Mouse (Mus musculus): Measurements from ENCODE around the gene Meioc. TPM values are rescaled to one million over a fixed set of nuclear protein-coding genes. Genes with fewer than 3 reads are reported as not detected.

The Meioc gene
- total RNA-seq, 2 experiments from 2014 or later, result not detected

DNA sequence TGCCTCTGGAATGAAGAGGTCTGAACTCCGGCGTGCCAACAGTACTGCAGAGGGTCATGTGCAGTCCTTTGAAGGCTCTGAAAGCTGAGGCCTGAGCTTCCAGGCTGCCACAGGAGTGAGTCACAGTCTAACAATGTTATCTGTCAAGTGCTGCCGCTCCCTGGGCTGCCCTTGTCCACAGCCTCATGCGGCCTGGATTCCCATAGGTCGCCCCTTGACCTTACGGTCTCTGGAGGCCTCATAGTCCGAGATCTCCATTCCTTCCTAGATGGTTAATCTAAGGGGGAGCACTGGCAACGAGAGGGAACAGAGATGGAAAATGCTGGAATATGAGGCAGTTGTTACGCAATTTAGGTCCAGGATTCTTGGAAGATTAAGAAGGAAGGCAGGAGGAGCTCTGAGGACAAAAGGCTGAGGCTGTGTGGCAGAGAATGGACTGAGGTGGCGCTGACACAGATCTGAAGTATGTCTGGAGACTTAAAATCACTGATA lies 19.6 kb upstream of the Meioc start:
- no peak for DNase-seq (ENCODE audit: extremely low spot score in 1 of 2, low spot score in 2 of 2)
- intact Hi-C loops (cut with DNase I), result no loop called here
- H3K27ac ChIP-seq, result no peak overlapping the region

DNA sequence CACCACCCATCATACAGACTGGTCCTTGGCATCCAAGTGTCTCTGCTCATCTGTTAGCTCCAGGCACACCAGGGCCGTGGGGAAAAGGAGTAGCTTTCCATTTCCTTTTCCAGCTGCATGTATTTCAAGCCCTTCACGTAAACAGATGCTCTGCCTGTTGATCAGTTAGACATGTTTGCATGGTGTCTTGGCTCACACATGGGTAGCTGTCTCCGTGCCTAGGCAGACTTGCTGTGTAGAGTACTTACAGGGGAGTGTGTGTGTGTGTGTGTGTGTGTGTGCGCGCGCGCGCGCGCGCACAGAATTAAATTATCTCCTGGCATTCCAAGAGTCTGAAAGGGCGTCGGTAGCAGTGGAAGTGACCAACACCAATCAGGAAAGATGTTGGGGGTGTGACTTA lies 17.3 kb upstream of the Meioc start:
- intact Hi-C loops (cut with DNase I), result no loop called here
- TF ChIP-seq CTCF (IDR thresholded peaks at IDR 0.05), result no peak
- Histone ChIP-seq H3K27ac (no peak overlapping the region), H3K4me3 (no peak overlapping the region)
- no peak for DNase-seq (ENCODE audit: extremely low spot score in 1 of 2, low spot score in 2 of 2)

More for the DNA sequence above, 19.6 kb upstream of the Meioc start:
- no peak for TF ChIP-seq CTCF (IDR thresholded peaks at IDR 0.05)
- no peak overlapping the region for H3K4me3 ChIP-seq

DNA sequence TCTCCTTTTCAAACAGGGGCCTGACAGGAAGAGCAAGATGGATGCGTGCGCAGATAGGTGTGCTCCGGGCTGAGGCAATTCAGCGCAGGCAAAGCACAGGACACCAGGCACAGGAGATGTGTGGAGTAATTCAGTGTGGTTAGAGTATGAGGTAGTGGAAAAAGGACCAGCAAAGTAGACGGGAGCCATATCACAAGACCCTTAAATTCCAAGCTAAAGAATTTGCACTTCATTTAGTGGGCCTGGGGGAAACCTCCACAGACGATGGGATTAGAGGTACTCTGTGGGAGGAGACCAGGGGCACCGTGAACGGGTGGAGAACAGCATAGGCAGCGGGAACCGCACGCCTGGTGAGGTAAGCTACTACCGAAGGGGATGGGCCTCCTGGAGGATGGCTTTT lies 15.6 kb upstream of the Meioc start:
- no peak overlapping the region for H3K27ac ChIP-seq
- intact Hi-C loops (cut with DNase I), result no loop called here
- H3K4me3 ChIP-seq, result no peak overlapping the region
- DNase-seq (ENCODE audit: extremely low spot score in 1 of 2, low spot score in 2 of 2), result no peak
- no peak for TF ChIP-seq CTCF (IDR thresholded peaks at IDR 0.05)

DNA sequence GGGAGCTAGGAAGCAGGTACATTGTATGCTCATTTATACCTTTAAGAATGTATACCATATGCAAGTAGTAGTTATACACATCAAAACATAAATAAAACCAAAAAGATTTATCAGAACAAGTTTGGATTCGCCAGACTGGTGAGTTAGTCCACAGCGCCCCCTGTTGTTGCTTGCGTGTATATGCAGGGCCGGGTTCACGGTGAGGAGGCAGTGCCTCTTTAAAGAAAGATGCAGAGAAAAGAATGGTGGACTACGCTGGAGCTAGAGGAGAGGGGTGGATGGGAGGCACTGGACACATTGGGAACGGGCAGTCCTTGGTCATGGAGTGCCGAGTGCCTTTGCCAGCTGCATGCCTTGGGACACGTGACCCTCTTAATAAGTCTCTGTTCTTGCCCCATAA lies 12.1 kb upstream of the Meioc start:
- Histone ChIP-seq H3K27ac (no peak overlapping the region), H3K4me3 (no peak overlapping the region)
- TF ChIP-seq CTCF (IDR thresholded peaks at IDR 0.05), result peak; percentile 95
- intact Hi-C loops (cut with DNase I), result loop anchor here (1.0 to 2.0 kb wide), 2 partner anchors 78 to 165 kb away; no protein-coding TSS in a partner anchor
- DNase-seq (ENCODE audit: extremely low spot score in 1 of 2, low spot score in 2 of 2), result peak; percentile 56 to 73

GRCm38 (mm10) chr11:102652844-102653243 lies 10.7 kb upstream of the Meioc start:
- TF ChIP-seq CTCF (IDR thresholded peaks at IDR 0.05), result peak; percentile 27
- no peak overlapping the region for H3K27ac ChIP-seq
- DNase-seq (ENCODE audit: extremely low spot score in 1 of 2, low spot score in 2 of 2), result no peak
- no peak overlapping the region for H3K4me3 ChIP-seq
- intact Hi-C loops (cut with DNase I), result no loop called here

DNA sequence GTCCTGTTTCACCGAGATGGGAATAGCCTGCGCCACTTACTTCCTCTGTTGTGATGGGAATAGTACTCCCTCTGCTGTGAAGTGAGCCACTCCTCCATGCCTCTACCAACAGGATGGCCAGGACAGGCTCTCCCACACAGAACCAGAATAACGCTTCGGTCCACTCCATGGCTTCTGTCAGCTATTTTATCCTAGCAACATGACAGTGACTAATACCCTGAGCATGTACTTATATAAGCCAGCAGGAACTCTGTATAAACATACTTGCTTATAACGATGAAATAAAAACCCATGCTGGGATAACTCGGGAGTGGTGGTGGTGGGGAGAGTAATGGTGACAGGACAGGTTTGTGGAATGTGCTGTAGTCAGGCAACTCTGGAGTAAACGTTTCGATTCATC lies 7.6 kb upstream of the Meioc start:
- Histone ChIP-seq H3K27ac (peak overlapping the region; percentile 15; the same call in 1 of the 2 replicates), H3K4me3 (no peak overlapping the region)
- no peak for TF ChIP-seq CTCF (IDR thresholded peaks at IDR 0.05)
- DNase-seq (ENCODE audit: extremely low spot score in 1 of 2, low spot score in 2 of 2), result no peak
- intact Hi-C loops (cut with DNase I), result loop anchor here (1.0 kb wide), 1 partner anchor 83 kb away; no protein-coding TSS in a partner anchor

DNA sequence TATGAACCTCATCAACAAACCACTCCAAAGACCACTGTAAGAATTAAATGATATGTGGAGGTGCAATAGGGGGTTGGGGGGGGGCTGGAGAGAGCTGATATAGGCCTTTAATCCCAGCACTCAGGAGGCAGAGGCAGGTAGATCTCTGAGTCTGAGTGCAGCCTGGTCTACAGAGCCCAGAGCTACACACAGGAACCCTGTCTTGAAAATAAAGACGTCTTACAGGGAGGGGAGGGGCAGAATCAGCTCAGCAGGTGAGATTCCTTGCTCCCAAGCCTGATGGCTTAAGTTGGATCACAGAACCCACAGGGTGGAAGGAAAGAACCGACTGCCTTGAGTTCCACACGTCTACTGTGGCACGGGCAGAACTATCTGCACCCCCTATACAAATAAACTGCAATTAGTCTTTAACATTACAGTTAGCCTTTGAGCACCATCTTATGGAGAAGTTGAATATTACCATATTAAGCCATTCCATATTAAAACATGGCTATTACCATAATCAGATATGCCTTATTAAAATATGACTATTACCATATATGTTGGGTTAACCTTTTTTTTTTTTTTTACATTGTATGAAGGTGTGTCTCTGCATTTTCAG lies 7.1 kb upstream of the Meioc start:
- intact Hi-C loops (cut with DNase I), result loop anchor here (1.0 kb wide), 1 partner anchor 83 kb away; no protein-coding TSS in a partner anchor

GRCm38 (mm10) chr11:102656931-102657330 lies 6.6 kb upstream of the Meioc start:
- Histone ChIP-seq H3K27ac (no peak overlapping the region), H3K4me3 (no peak overlapping the region)
- TF ChIP-seq CTCF (IDR thresholded peaks at IDR 0.05), result no peak
- no peak for DNase-seq (ENCODE audit: extremely low spot score in 1 of 2, low spot score in 2 of 2)
- intact Hi-C loops (cut with DNase I), result loop anchor here (1.0 kb wide), 1 partner anchor 84 kb away; no protein-coding TSS in a partner anchor

More for the DNA sequence above, 7.1 kb upstream of the Meioc start:
- no peak for DNase-seq (ENCODE audit: extremely low spot score in 1 of 2, low spot score in 2 of 2)
- peak overlapping the region; percentile 15; the same call in 1 of the 2 replicates for H3K27ac ChIP-seq
- peak; percentile 50 for TF ChIP-seq CTCF (IDR thresholded peaks at IDR 0.05)
- no peak overlapping the region for H3K4me3 ChIP-seq

GRCm38 (mm10) chr11:102665151-102665550 lies 1.6 kb downstream of the Meioc start:
- no peak overlapping the region for H3K27ac ChIP-seq
- H3K4me3 ChIP-seq, result no peak overlapping the region
- intact Hi-C loops (cut with DNase I), result no loop called here
- no peak for TF ChIP-seq CTCF (IDR thresholded peaks at IDR 0.05)
- no peak for DNase-seq (ENCODE audit: extremely low spot score in 1 of 2, low spot score in 2 of 2)

GRCm38 (mm10) chr11:102665637-102666435 lies 2.3 kb downstream of the Meioc start:
- H3K4me3 ChIP-seq, result no peak overlapping the region
- intact Hi-C loops (cut with DNase I), result no loop called here
- no peak for TF ChIP-seq CTCF (IDR thresholded peaks at IDR 0.05)
- H3K27ac ChIP-seq, result no peak overlapping the region
- DNase-seq (ENCODE audit: extremely low spot score in 1 of 2, low spot score in 2 of 2), result no peak

GRCm38 (mm10) chr11:102690162-102690561 lies 26.6 kb downstream of the Meioc start:
- peak; percentile 62 to 71 for DNase-seq (ENCODE audit: extremely low spot score in 1 of 2, low spot score in 2 of 2)
- H3K27ac ChIP-seq, result no peak overlapping the region
- intact Hi-C loops (cut with DNase I), result no loop called here
- TF ChIP-seq CTCF (IDR thresholded peaks at IDR 0.05), result peak; percentile 91
- no peak overlapping the region for H3K4me3 ChIP-seq

- intact Hi-C loops (cut with DNase I), result no loop called here
- TF ChIP-seq CTCF (IDR thresholded peaks at IDR 0.05), result no peak
- Histone ChIP-seq H3K4me3 (no peak overlapping the region), H3K27ac (no peak overlapping the region)
- no peak for DNase-seq (ENCODE audit: extremely low spot score in 1 of 2, low spot score in 2 of 2)
Observed at GRCm38 (mm10) chr11:102695289-102695688, 31.8 kb downstream of the Meioc start.
